Mouse (Mus musculus): Measurements from ENCODE around the gene Homez.

DNA sequence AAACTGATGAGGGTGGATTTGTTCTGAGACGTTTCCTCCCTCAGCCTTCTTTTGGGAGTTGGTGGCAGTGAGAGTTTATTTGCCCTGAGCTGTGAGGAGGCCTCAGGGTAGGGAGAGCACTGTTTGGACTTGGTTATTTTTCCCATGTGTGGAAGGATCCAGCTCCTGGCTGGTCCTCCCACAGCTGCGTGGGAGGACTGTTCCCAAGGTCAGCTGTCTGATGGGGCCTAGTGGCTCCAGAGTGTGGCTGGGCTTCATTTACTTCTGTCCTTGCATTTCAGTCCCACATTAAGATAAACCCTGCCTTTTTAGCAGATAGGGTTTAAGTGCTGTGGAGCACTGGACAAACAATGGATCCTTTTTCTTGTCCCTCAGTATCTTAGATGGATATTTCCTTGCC is 26.7 kb upstream of the Homez start:
- TF ChIP-seq CTCF (IDR thresholded peaks at IDR 0.05; ENCODE audit: borderline replicate concordance, insufficient read depth, low read length) (no peak), POLR2A (IDR thresholded peaks at IDR 0.05; ENCODE audit: low read depth, low read length) (no peak)
